Mouse (Mus musculus) cerebellum, postnatal 25 days (tissue): Measurements from ENCODE around the gene Reg4.

Source experiments
- DNase-seq, 2 experiments: peaks; one replicate each; pipeline ENCODE4 v3.0.0; 2021; ENCODE audit warnings: mixed read lengths in 2 of 2

The Reg4 gene

GRCm38 (mm10) chr3:98238150-98238549, 16.2 kb downstream of the Reg4 start:
- no peak for DNase-seq

- DNase-seq: no peak
Measured at GRCm38 (mm10) chr3:98242051-98242450, 20.1 kb downstream of the Reg4 start.

GRCm38 (mm10) chr3:98242458-98243037, 20.6 kb downstream of the Reg4 start:
- DNase-seq: no peak

GRCm38 (mm10) chr3:98245892-98246291, 23.9 kb downstream of the Reg4 start:
- DNase-seq: no peak

- DNase-seq: no peak
Measured at GRCm38 (mm10) chr3:98246985-98247751, 25.2 kb downstream of the Reg4 start.

GRCm38 (mm10) chr3:98249378-98249777, 27.4 kb downstream of the Reg4 start:
- no peak for DNase-seq

GRCm38 (mm10) chr3:98249833-98250448, 28.0 kb downstream of the Reg4 start:
- DNase-seq: no peak

- no peak for DNase-seq
Measured at GRCm38 (mm10) chr3:98254059-98254458, 32.1 kb downstream of the Reg4 start.

GRCm38 (mm10) chr3:98254656-98255583, 33.0 kb downstream of the Reg4 start:
- peak; percentile 14 to 16 for DNase-seq

GRCm38 (mm10) chr3:98258723-98259122, 36.8 kb downstream of the Reg4 start:
- no peak for DNase-seq

- peak; percentile 57 to 64 for DNase-seq
Measured at GRCm38 (mm10) chr3:98259271-98259751, 37.4 kb downstream of the Reg4 start.

- peak in 1 of 2 experiments; percentile 12 for DNase-seq
Measured at GRCm38 (mm10) chr3:98260534-98260933, 38.6 kb downstream of the Reg4 start.

GRCm38 (mm10) chr3:98261415-98261814, 39.5 kb downstream of the Reg4 start:
- no peak for DNase-seq

- DNase-seq: no peak
Measured at GRCm38 (mm10) chr3:98262133-98262532, 40.2 kb downstream of the Reg4 start.

GRCm38 (mm10) chr3:98267249-98267651, 45.3 kb downstream of the Reg4 start:
- no peak for DNase-seq

- no peak for DNase-seq
Measured at GRCm38 (mm10) chr3:98273623-98274398, 51.9 kb downstream of the Reg4 start.

- no peak for DNase-seq
Measured at GRCm38 (mm10) chr3:98279682-98280081, 57.7 kb downstream of the Reg4 start.

- peak in 1 of 2 experiments; percentile 15 for DNase-seq
Measured at GRCm38 (mm10) chr3:98280204-98280932, 58.4 kb downstream of the Reg4 start, which contains the start of gene Hmgcs2. Gene Hmgcs2, plus strand, starts transcription at chr3:98280435.

- peak; percentile 52 to 72 for DNase-seq
Measured at GRCm38 (mm10) chr3:98280933-98281678, 59.1 kb downstream of the Reg4 start.

- DNase-seq: no peak
Measured at GRCm38 (mm10) chr3:98282422-98282821, 60.5 kb downstream of the Reg4 start.
